Mouse (Mus musculus) adrenal gland (tissue): Measurements from ENCODE around the gene Abcc4.
"Not testable (repeated sequence)": the region's sequence is repeated elsewhere in the genome, so short reads cannot be mapped to it uniquely, and the experiment has no call there.

Source experiments
- intact Hi-C: fragments of 180-260 bp; cut with DNase I; formaldehyde crosslinking; loops from one replicate; pipeline ENCODE4 v1.15.1; 2025

Abcc4 gene

GRCm38 (mm10) chr14:118514280-118515031 lies 191.6 kb downstream of the Abcc4 start:
- intact Hi-C loops: no loop called here

DNA sequence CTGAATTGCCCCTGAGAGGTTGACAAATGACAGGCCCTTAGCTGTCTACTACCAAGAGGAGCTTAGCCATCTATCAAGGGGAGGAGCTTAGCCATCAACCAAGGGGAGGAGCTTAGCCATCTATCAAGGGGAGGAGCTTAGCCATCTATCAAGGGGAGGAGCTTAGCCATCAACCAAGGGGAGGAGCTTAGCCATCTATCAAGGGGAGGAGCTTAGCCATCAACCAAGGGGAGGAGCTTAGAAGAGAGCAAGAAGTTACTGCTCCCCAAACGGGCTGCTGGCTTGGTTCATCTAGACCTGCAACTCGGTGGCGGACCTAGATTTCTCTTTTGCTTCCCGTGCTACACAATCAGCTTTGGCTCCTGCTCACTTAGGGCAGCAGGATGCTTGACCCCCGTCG lies 194.3 kb downstream of the Abcc4 start:
- intact Hi-C loops: not testable (repeated sequence)

- intact Hi-C loops: no loop called here
Measured at GRCm38 (mm10) chr14:118510793-118511192, 195.2 kb downstream of the Abcc4 start.

- intact Hi-C loops: no loop called here
Measured at GRCm38 (mm10) chr14:118510216-118510615, 195.8 kb downstream of the Abcc4 start.

GRCm38 (mm10) chr14:118507829-118508228 lies 198.2 kb downstream of the Abcc4 start:
- intact Hi-C loops: no loop called here

GRCm38 (mm10) chr14:118506591-118507146 lies 199.3 kb downstream of the Abcc4 start:
- intact Hi-C loops: no loop called here

DNA sequence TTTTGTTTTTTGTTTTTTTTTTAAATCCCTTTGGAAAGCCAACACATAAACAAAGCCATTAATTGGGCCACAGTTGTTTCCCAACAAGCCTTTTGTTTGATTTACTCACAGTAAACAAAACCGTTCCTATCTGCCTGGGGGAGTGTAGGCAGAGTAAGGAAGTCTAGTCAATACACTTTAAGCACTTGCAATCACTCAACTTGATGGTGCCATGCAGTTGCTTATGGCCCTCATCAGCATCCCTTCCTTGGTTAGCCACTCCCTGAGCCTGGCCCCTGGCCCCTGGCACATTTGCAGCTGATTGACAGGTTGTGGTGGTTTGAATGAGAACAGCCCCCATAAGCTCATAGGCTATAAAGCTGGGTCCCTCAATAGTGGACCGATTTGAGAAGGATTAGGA lies 209.3 kb downstream of the Abcc4 start:
- intact Hi-C loops: no loop called here

- intact Hi-C loops: no loop called here
Measured at GRCm38 (mm10) chr14:118495458-118495857, 210.6 kb downstream of the Abcc4 start.

DNA sequence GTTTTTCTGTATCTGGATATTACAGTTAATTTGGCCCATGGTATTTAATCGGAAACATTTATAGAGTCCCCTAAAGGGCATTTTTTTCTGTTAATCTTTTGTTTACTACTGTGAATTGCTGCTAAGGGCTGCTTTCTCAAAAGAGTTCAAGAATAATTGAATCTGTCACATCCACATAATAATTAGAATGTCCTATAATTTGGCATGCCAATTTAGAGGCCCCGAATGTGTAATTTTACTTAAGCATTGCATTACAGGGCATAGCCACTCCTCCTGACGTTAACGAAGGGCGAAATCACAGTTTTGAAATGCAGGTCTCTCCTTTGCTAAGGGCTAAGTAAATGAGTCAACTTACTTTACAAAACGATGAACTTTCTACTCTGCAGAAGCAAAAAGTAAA lies 214.3 kb downstream of the Abcc4 start:
- intact Hi-C loops: no loop called here

DNA sequence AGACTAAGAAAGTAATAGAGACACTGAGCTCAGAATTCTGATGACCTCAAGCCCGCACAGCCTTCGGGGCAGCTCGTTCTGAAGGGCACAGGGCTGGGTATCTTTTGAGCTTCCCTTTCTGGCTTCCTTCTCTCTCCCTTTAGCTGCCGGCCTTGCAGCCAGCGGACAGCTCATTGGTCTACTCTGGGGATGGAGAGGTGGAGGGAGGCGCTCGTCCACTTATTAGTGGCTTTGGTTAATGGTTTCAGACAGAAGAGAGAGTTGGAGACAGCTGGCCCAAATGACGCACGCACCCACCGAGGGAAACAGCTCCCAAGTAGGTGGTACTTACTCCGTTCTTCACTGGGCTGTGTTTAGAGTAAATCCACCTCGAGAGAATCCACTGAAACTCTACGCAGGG lies 214.7 kb downstream of the Abcc4 start:
- intact Hi-C loops: no loop called here

GRCm38 (mm10) chr14:118490525-118490924 lies 215.5 kb downstream of the Abcc4 start:
- intact Hi-C loops: no loop called here

- intact Hi-C loops: no loop called here
Measured at GRCm38 (mm10) chr14:118486349-118486748, 219.7 kb downstream of the Abcc4 start.

GRCm38 (mm10) chr14:118485646-118486045 lies 220.4 kb downstream of the Abcc4 start:
- intact Hi-C loops: no loop called here

- intact Hi-C loops: no loop called here
Measured at GRCm38 (mm10) chr14:118482320-118482719, 223.7 kb downstream of the Abcc4 start.

DNA sequence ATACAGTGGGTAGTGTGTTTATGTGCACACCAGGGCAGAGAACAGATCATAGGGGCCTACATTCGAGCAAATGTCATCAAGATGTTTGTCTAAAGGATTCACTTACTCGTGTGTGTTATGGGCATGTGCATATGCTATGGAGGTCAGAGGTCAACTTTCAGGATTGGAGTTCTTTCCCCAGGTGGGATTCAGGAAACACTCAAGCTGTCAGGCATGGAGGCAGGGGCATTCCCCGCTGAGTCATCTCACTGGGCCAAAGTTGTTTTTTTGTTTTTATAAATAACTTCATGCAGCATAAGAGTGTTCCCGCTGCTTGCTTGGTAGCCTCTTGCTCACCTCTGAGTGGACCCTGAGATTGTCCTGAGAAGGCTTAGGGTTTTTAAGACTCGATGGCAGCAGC lies 224.2 kb downstream of the Abcc4 start:
- intact Hi-C loops: no loop called here

DNA sequence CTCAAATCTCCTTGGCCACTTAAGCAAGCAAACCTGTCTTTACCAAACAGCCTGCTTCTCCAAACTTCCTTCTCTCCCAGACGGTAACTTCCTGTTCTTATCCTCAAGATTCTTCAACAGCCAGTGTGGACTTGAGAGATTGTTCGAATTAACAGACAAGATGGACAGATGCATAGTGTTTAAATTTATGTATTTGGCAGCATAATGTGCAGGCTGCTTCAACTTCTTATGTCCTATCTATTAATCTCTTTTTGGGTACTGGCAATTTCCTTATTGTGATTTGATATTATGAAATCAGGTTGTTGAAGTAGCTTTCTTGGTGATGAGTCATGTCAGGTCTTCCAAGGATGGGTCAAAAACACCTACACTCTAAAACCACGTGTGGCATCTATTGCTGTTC lies 229.7 kb downstream of the Abcc4 start:
- intact Hi-C loops: loop anchor here (10.0 kb wide), 1 partner anchor 262 kb away; no protein-coding TSS in a partner anchor

DNA sequence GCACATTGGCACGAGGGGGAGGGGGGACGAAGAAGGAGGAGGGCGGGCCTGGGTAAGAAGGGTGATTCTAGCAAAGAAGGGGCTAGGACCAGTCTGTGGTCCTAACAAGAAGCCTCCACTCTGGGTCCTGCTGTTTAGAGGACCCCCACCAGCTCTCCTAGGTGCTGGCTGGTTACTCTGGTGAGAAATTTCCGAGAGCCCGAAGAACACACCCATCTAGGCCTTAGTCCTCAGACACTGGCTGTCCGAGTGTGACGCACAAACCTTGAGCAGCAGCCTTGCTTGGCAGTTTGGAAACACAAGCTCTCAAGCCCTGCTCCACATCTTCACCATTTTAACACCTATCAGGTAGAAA lies 230.9 kb downstream of the Abcc4 start:
- intact Hi-C loops: loop anchor here (10.0 kb wide), 1 partner anchor 260 kb away; no protein-coding TSS in a partner anchor

DNA sequence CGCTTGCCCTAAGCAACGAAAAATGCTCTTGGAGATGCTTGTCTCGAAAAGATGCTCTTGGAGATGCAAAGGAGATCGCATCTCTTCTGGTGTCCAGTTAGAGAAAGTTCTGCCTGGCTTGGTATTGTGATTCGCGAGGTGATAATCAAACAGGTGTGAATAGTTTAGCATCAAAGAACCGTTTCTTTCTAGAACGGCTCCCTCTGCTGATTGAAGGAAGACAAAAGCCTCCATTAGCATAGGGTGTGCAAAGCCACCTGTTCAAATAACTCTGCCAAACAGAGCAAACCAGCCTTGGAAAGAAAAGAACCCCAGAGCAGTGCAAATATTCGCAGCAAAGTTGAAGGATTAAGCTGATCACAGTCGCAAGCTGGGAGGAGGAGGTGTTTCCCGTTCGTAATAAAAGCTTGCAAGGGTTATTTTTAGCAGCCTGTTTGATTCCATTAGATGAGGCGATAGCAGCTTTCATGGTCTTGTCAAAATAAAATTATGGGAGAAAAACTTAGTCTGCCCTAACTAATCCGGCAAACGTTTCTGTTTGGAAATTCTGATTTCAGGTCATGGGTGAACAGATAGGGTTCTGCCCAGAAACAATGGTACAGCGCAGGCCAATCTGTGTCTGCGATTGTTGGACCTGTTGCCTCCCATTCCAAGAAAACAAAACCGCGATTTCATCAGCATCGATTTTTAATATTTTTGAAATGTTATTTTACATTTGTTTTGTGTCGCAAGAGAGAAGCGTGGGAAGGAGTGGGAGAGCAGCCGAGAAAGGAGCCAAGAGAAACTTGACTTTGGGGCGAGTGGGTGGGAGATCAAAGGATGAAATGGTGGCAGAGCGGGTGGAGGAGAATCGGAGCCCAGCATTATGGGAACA lies 231.6 kb downstream of the Abcc4 start:
- intact Hi-C loops: loop anchor here (10.0 kb wide), 1 partner anchor 260 kb away; no protein-coding TSS in a partner anchor

DNA sequence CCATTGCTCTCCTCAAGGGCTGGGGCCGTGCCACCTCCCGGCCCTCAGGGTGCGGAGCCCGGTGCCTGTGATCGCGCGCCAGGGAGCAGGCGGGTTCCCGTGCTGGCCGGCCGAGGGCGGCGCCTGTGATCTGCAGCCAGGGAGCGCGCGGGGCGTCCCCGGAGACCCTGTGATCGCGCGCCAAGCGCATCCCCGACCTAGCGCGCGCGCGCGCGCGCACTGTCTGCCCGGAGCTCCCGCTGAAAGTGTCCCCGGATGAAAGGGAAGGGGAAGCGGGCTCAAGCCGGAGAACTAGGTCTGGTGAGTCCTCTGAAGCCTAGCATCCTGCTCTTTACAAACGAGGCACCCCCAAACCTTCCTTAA lies 232.2 kb downstream of the Abcc4 start:
- intact Hi-C loops: loop anchor here (10.0 kb wide), 1 partner anchor 259 kb away; no protein-coding TSS in a partner anchor

DNA sequence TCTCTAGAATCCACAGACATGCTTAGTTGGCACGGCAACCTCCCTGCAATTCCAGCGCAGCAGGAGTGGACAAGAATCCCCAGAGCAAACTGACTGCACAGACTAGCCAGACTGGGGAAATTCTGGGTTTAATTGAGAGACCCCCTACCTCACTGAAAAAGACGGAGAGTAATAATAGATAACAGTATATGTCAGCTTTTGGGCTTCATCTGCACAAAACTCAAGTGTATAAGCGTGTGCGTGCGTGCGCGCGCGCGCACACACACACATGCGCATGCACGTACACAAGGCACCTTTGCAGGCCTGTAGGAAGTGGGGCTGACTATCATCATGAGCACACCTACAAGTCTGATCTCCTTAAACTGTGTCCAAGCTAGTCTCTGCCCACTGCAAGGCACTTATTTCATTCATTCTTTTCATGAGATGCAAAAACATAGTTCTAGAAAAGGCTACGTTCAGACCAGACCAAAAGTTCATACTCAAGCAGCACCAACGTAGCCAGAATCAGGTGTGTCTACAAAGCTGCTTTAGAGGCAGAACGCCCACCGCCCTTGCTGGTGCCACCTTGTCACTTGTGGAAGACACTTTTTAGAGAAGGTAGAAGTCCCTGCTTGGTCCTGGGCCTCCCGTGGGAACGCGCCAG lies 232.7 kb downstream of the Abcc4 start:
- intact Hi-C loops: loop anchor here (10.0 kb wide), 1 partner anchor 259 kb away; no protein-coding TSS in a partner anchor

- intact Hi-C loops: no loop called here
Measured at GRCm38 (mm10) chr14:118465331-118465730, 240.7 kb downstream of the Abcc4 start.
